Mouse (Mus musculus): ENCODE results near the gene Sfrp4. TPM values are rescaled to one million over a fixed set of nuclear protein-coding genes. Genes with fewer than 3 reads are reported as not detected.

The Sfrp4 gene
- polyA plus RNA-seq, 1 experiment from 2014 or later = 0.97 TPM

Other genes with a start within 250 kb of the Sfrp4 start
- 132 and 141 TPM in 2 replicates for gene Stard3nl, start 227.3 kb upstream of the Sfrp4 start, polyA plus RNA-seq (2014; fragmentation: Nextera tagmentation; extraction: Ambion mirVana)
- gene Epdr1, start 3.2 kb upstream of the Sfrp4 start, polyA plus RNA-seq (2014; fragmentation: Nextera tagmentation; extraction: Ambion mirVana) = 13.4 and 15.2 TPM in 2 replicates
- not detected in 2 replicates for gene Nme8, start 74.7 kb downstream of the Sfrp4 start, polyA plus RNA-seq (2014; fragmentation: Nextera tagmentation; extraction: Ambion mirVana)
- 0.15 TPM in 2 replicates for gene Gpr141, start 201.2 kb downstream of the Sfrp4 start, polyA plus RNA-seq (2014; fragmentation: Nextera tagmentation; extraction: Ambion mirVana)